Mouse (Mus musculus) small intestine, adult 2 months (tissue): ENCODE measurements around the gene Fcgrt. TPM values are rescaled to one million over a fixed set of nuclear protein-coding genes. Genes with fewer than 3 reads are reported as not detected.

ENCODE experiments used
- H3K27ac ChIP-seq: fragments of 200-500 bp; 2 replicates; pipeline ENCODE4 v1.5.1; 2012; ENCODE audit warnings: low read depth, low read length, control low read depth, inconsistent platforms; ENCODE audit not compliant: insufficient read depth
- H3K27me3 ChIP-seq: fragments of 200-500 bp; 2 replicates; pipeline ENCODE4 v1.6.1; 2012; ENCODE audit warnings: mild to moderate bottlenecking, moderate library complexity, low read length, inconsistent platforms; ENCODE audit not compliant: control insufficient read depth, insufficient read depth
- H3K36me3 ChIP-seq: fragments of 200-500 bp; 2 replicates; pipeline ENCODE4 v1.6.1; 2012; ENCODE audit warnings: mild to moderate bottlenecking, low read length, control low read depth, inconsistent platforms; ENCODE audit not compliant: control insufficient read depth, insufficient read depth
- H3K4me1 ChIP-seq: fragments of 200-500 bp; 2 replicates; pipeline ENCODE4 v1.6.1; 2012; ENCODE audit warnings: low read length, inconsistent platforms, mixed read lengths; ENCODE audit not compliant: control insufficient read depth, insufficient read depth, insufficient read length
- H3K4me3 ChIP-seq: fragments of 200-500 bp; 2 replicates; pipeline ENCODE4 v1.5.1; 2012; ENCODE audit warnings: low read depth, mild to moderate bottlenecking, control low read depth, inconsistent platforms, low read length, moderate library complexity
- CTCF ChIP-seq: fragments of 200-500 bp; IDR thresholded peaks from 2 replicates; pipeline ENCODE4 v1.5.1; 2012; ENCODE audit warnings: low read depth, mild to moderate bottlenecking, control low read depth, inconsistent platforms, low read length, moderate library complexity, mixed read lengths; ENCODE audit not compliant: insufficient replicate concordance, insufficient read length; ENCODE audit errors: extremely low read depth
- POLR2A ChIP-seq: fragments of 200-500 bp; IDR thresholded peaks from 2 replicates; pipeline ENCODE4 v1.6.1; 2012; ENCODE audit warnings: low read depth, mild to moderate bottlenecking, control low read depth, inconsistent platforms, low read length, moderate library complexity
- WGBS: fragments of 180-500 bp; shearing (Covaris S2); methylation state at CpG from one replicate; pipeline ENCODE4 v1.1.7; 2018; 5-methylcytosine and 5-hydroxymethylcytosine counted together
- polyA plus RNA-seq: library from polyadenylated mRNA; depleted of rRNA; stranded (reverse); fragments of >200 nt; gene quantifications from 2 replicates; pipeline ENCODE4 v1.2.3, GENCODE M21; 2012

Gene Fcgrt
- polyA plus RNA-seq, 1 experiment = 78.3 TPM

GRCm38 (mm10) chr7:45125144-45125600 lies 21.5 kb upstream of the Fcgrt start:
- WGBS = 34% methylated on average over 7 of the region's 7 CpGs
- H3K27me3 ChIP-seq = no peaks in the 10 kb centered on the region
- TF ChIP-seq CTCF = no peak
- TF ChIP-seq POLR2A = no peak
- H3K4me3 ChIP-seq = no peak overlapping the region
- H3K4me1 ChIP-seq = peaks cover 18% of the 10 kb centered on the region; the same call in 1 of the 2 replicates
- H3K36me3 ChIP-seq = peaks cover 49% of the 10 kb centered on the region
- H3K27ac ChIP-seq = no peak overlapping the region

DNA sequence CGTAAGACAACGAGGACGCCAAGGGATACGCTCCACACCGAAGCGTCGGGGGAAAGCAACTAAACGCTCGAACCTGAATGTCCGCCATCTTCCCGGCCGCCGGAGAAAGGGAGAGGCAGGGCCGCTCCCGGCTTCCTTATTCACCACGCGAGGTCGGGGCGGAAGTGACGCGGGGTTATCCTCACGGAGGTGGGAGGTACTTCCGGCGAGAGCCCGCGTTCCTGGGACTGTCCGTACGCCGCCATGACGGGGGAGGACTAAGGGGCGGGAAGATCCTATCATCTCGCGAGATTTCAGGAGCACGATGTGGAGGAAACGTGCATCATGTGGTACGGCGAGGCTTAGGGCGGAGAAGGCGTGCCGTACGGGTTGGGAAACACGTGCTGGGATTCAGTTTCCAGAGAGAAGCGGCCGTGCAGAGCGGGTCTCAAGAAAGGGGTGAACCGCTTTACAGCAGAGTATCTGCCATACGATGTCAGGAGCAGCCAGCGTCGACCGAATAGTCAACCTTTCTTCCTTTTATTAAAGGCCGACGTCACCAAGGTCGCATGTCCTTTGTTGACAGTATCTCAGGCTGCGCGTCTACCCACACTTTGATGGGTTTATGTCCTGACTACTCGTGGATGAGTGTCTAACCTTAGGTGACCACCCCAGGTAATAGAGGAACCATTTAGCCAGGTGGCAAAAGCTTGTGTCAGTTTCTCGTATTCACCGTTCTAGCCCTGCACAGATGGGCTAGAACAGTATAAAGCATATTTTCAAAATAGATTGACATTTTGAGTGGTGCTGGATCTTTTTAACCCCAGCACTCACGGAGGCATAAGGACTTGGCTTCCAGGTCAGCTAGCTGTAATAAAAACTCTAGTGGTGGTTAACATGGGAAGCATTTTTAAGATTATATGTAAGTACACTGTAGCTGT lies 20.8 kb upstream of the Fcgrt start, which contains the start of gene Rps11:
Gene Rps11, minus strand, starts transcription at position 216 of the 920 bp plus-strand sequence.
- Histone ChIP-seq H3K27me3 (no peaks in the 10 kb centered on the region), H3K27ac (peak within 1 kb of the TSS; percentile 75), H3K4me3 (peak within 1 kb of the TSS; percentile 69), H3K4me1 (peaks cover 20% of the 10 kb centered on the region; the same call in 1 of the 2 replicates), H3K36me3 (peaks cover 49% of the 10 kb centered on the region)
- TF ChIP-seq POLR2A = peak; percentile 51; the same call in 1 of the 2 replicates
- no peak for TF ChIP-seq CTCF
- WGBS = under 1% methylated on average over 59 of the region's 59 CpGs

DNA sequence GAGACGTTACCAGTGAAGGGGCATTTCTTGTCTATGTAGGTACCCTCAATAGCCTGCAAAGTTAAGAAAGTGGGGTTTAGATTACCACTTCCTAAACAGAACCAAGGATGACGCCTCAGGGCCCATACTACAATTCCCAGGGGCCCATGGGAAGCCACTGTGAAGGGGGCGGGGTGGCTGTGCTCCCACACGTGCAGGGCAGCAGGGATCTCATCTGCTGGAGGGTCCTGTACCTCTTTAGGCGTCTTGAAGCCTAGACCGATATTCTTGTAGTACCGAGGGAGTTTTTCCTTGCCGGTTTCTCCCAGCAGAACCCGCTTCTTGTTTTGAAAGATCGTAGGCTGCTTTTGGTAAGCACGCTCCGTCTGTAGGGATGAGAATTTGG lies 19.5 kb upstream of the Fcgrt start:
- H3K27ac ChIP-seq = peak overlapping the region; percentile 75; the same call in 1 of the 2 replicates
- H3K27me3 ChIP-seq = no peaks in the 10 kb centered on the region
- H3K36me3 ChIP-seq = peaks cover 49% of the 10 kb centered on the region
- H3K4me3 ChIP-seq = peak overlapping the region; percentile 69
- peaks cover 22% of the 10 kb centered on the region; the same call in 1 of the 2 replicates for H3K4me1 ChIP-seq
- WGBS = 6% methylated on average over 12 of the region's 12 CpGs
- TF ChIP-seq POLR2A (no peak), CTCF (no peak)

- Histone ChIP-seq H3K27me3 (no peaks in the 10 kb centered on the region), H3K4me1 (peaks cover 22% of the 10 kb centered on the region; the same call in 1 of the 2 replicates), H3K36me3 (peaks cover 49% of the 10 kb centered on the region), H3K27ac (no peak overlapping the region), H3K4me3 (peak overlapping the region; percentile 69)
- TF ChIP-seq CTCF (no peak), POLR2A (no peak)
- WGBS = 61% methylated on average over 15 of the region's 15 CpGs
These were observed 19.0 kb upstream of the Fcgrt start for GRCm38 (mm10) chr7:45122561-45123185.

- Histone ChIP-seq H3K36me3 (peaks cover 46% of the 10 kb centered on the region), H3K4me1 (peaks cover 22% of the 10 kb centered on the region; the same call in 1 of the 2 replicates), H3K27ac (peak overlapping the region; percentile 17), H3K27me3 (no peaks in the 10 kb centered on the region), H3K4me3 (peak overlapping the region; percentile 30)
- no peak for TF ChIP-seq CTCF
- TF ChIP-seq POLR2A = 0 out of 2 replicates have a peak, but pooled peaks have one; percentile 25
These were observed 18.3 kb upstream of the Fcgrt start for GRCm38 (mm10) chr7:45121966-45122365.

- Histone ChIP-seq H3K27ac (peak overlapping the region; percentile 17), H3K4me1 (peaks cover 22% of the 10 kb centered on the region; the same call in 1 of the 2 replicates), H3K4me3 (peak overlapping the region; percentile 30), H3K36me3 (peaks cover 40% of the 10 kb centered on the region), H3K27me3 (no peaks in the 10 kb centered on the region)
- TF ChIP-seq POLR2A = no peak
- TF ChIP-seq CTCF = no peak
- 28% methylated on average over 8 of the region's 8 CpGs for WGBS
These were observed 17.8 kb upstream of the Fcgrt start for GRCm38 (mm10) chr7:45121404-45121803.
